Mouse (Mus musculus) bone marrow, adult 2 months (tissue): ENCODE data around the gene Lypd6b.

ENCODE experiments used
- CTCF ChIP-seq: fragments of 200-500 bp; IDR thresholded peaks from 2 replicates; pipeline ENCODE4 v1.5.1; 2011; ENCODE audit warnings: low read length, control low read depth; ENCODE audit not compliant: control insufficient read depth, insufficient read depth
- POLR2A ChIP-seq: fragments of 200-500 bp; IDR thresholded peaks from 2 replicates; pipeline ENCODE4 v1.6.1; 2011; ENCODE audit warnings: low read depth, mild to moderate bottlenecking, control low read depth, low read length, borderline replicate concordance; ENCODE audit not compliant: control insufficient read depth

DNA sequence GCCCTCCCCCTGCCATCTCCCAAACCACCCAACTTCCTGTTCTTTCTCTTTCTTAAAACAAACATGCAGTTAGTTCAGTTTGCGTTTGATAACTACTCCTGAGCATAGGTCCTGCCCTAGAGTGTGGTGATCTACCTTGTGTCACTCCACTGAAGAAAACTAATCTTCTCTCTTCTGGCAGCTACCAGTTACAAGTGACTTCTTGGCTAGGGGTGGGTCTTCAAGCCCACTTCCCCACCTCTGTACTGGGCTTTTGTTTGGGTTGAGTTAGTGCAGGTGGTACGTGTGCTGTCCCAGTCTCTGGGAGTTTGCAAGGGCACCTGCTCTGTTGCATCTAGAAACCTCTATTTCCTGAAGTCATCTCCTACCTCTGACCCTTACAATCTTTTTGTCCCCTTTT, 60.3 kb downstream of the Lypd6b start:
- TF ChIP-seq CTCF (no peak), POLR2A (no peak)
